Mouse (Mus musculus): ENCODE measurements around the gene Gabarapl2. TPM values are rescaled to one million over a fixed set of nuclear protein-coding genes. Genes with fewer than 3 reads are reported as not detected.
A peak's percentile ranks its signal among the peaks of the same experiment; 100 is the strongest.

Gene Gabarapl2
- polyA plus RNA-seq (2014; fragmentation: Nextera tagmentation; extraction: Ambion mirVana) = 179 and 182 TPM in 2 replicates

- DNase-seq (ENCODE audit: low spot score) (peak; percentile 97), ATAC-seq (ENCODE audit: insufficient number of reproducible peaks, low FRiP score, low TSS enrichment, low read depth) (peak; percentile 97)
- Histone ChIP-seq H3K27me3 (ENCODE audit: control insufficient read depth, insufficient read depth, low read length) (no peaks in the 10 kb centered on the region), H3K9ac (ENCODE audit: low read length) (peak within 1 kb of the TSS; percentile 61), H3K36me3 (ENCODE audit: control insufficient read depth, insufficient read depth, low read length) (peaks cover 2% of the 10 kb centered on the region; the same call in 1 of the 2 replicates), H3K4me1 (ENCODE audit: control insufficient read depth, insufficient read depth, low read length) (peaks cover 9% of the 10 kb centered on the region), H3K4me2 (ENCODE audit: low read depth, severe bottlenecking) (peak within 1 kb of the TSS; percentile 92), H3K27ac (replicated peaks; ENCODE audit: low read depth, low read length) (0 out of 2 replicates have a peak within 1 kb of the TSS, but pooled peaks have one; percentile 62), H3K4me3 (ENCODE audit: low read depth, low read length) (peak within 1 kb of the TSS; percentile 78), H3K9me3 (ENCODE audit: control insufficient read depth, low read length) (no peaks in the 10 kb centered on the region)
- under 1% methylated on average over 65 of the region's 65 CpGs for WGBS
These were observed at the start of gene Gabarapl2 for GRCm38 (mm10) chr8:111940171-111941100. Gene Gabarapl2, plus strand, starts transcription at chr8:111940703.

GRCm38 (mm10) chr8:111890911-111891303, 49.6 kb upstream of the Gabarapl2 start:
- DNase-seq (ENCODE audit: low spot score) = no peak
- Histone ChIP-seq H3K4me1 (ENCODE audit: control insufficient read depth, insufficient read depth, low read length) (peaks cover 8% of the 10 kb centered on the region), H3K9me3 (ENCODE audit: control insufficient read depth, low read length) (no peaks in the 10 kb centered on the region), H3K9ac (ENCODE audit: low read length) (no peak overlapping the region), H3K27ac (replicated peaks; ENCODE audit: low read depth, low read length) (no peak overlapping the region), H3K4me2 (ENCODE audit: low read depth, severe bottlenecking) (no peak overlapping the region), H3K27me3 (ENCODE audit: control insufficient read depth, insufficient read depth, low read length) (peaks cover 33% of the 10 kb centered on the region), H3K4me3 (ENCODE audit: low read depth, low read length) (no peak overlapping the region), H3K36me3 (ENCODE audit: control insufficient read depth, insufficient read depth, low read length) (no peaks in the 10 kb centered on the region)
- no peak for ATAC-seq (ENCODE audit: insufficient number of reproducible peaks, low FRiP score, low TSS enrichment, low read depth)
- 58% methylated on average over 6 of the region's 6 CpGs for WGBS

- H3K27me3 ChIP-seq (ENCODE audit: control insufficient read depth, insufficient read depth, low read length) = peaks cover 33% of the 10 kb centered on the region
- no peak overlapping the region for H3K9ac ChIP-seq (ENCODE audit: low read length)
- no peaks in the 10 kb centered on the region for H3K36me3 ChIP-seq (ENCODE audit: control insufficient read depth, insufficient read depth, low read length)
- H3K4me3 ChIP-seq (ENCODE audit: low read depth, low read length) = no peak overlapping the region
- DNase-seq (ENCODE audit: low spot score) (no peak), ATAC-seq (ENCODE audit: insufficient number of reproducible peaks, low FRiP score, low TSS enrichment, low read depth) (no peak)
- peaks cover 8% of the 10 kb centered on the region for H3K4me1 ChIP-seq (ENCODE audit: control insufficient read depth, insufficient read depth, low read length)
- H3K9me3 ChIP-seq (ENCODE audit: control insufficient read depth, low read length) = no peaks in the 10 kb centered on the region
- no peak overlapping the region for H3K4me2 ChIP-seq (ENCODE audit: low read depth, severe bottlenecking)
- H3K27ac ChIP-seq (replicated peaks; ENCODE audit: low read depth, low read length) = no peak overlapping the region
- WGBS = 24% methylated on average over 8 of the region's 8 CpGs
These were observed 48.5 kb upstream of the Gabarapl2 start for GRCm38 (mm10) chr8:111891983-111892382.

GRCm38 (mm10) chr8:111892615-111893014, 47.9 kb upstream of the Gabarapl2 start:
- H3K36me3 ChIP-seq (ENCODE audit: control insufficient read depth, insufficient read depth, low read length) = no peaks in the 10 kb centered on the region
- H3K4me1 ChIP-seq (ENCODE audit: control insufficient read depth, insufficient read depth, low read length) = peaks cover 8% of the 10 kb centered on the region
- DNase-seq (ENCODE audit: low spot score) = no peak
- H3K27ac ChIP-seq (replicated peaks; ENCODE audit: low read depth, low read length) = no peak overlapping the region
- 69% methylated on average over 5 of the region's 5 CpGs for WGBS
- no peak for ATAC-seq (ENCODE audit: insufficient number of reproducible peaks, low FRiP score, low TSS enrichment, low read depth)
- H3K9ac ChIP-seq (ENCODE audit: low read length) = no peak overlapping the region
- no peak overlapping the region for H3K4me3 ChIP-seq (ENCODE audit: low read depth, low read length)
- no peaks in the 10 kb centered on the region for H3K9me3 ChIP-seq (ENCODE audit: control insufficient read depth, low read length)
- H3K27me3 ChIP-seq (ENCODE audit: control insufficient read depth, insufficient read depth, low read length) = peaks cover 33% of the 10 kb centered on the region
- no peak overlapping the region for H3K4me2 ChIP-seq (ENCODE audit: low read depth, severe bottlenecking)

GRCm38 (mm10) chr8:111894955-111895354, 45.5 kb upstream of the Gabarapl2 start:
- no peaks in the 10 kb centered on the region for H3K9me3 ChIP-seq (ENCODE audit: control insufficient read depth, low read length)
- no peak overlapping the region for H3K27ac ChIP-seq (replicated peaks; ENCODE audit: low read depth, low read length)
- WGBS = 90% methylated on average over 7 of the region's 7 CpGs
- H3K36me3 ChIP-seq (ENCODE audit: control insufficient read depth, insufficient read depth, low read length) = no peaks in the 10 kb centered on the region
- peaks cover 18% of the 10 kb centered on the region for H3K27me3 ChIP-seq (ENCODE audit: control insufficient read depth, insufficient read depth, low read length)
- H3K4me2 ChIP-seq (ENCODE audit: low read depth, severe bottlenecking) = no peak overlapping the region
- ATAC-seq (ENCODE audit: insufficient number of reproducible peaks, low FRiP score, low TSS enrichment, low read depth) = no peak
- no peak overlapping the region for H3K9ac ChIP-seq (ENCODE audit: low read length)
- no peak overlapping the region for H3K4me3 ChIP-seq (ENCODE audit: low read depth, low read length)
- peaks cover 7% of the 10 kb centered on the region for H3K4me1 ChIP-seq (ENCODE audit: control insufficient read depth, insufficient read depth, low read length)
- DNase-seq (ENCODE audit: low spot score) = no peak

- DNase-seq (ENCODE audit: low spot score) = no peak
- no peak overlapping the region for H3K4me3 ChIP-seq (ENCODE audit: low read depth, low read length)
- no peaks in the 10 kb centered on the region for H3K36me3 ChIP-seq (ENCODE audit: control insufficient read depth, insufficient read depth, low read length)
- no peak overlapping the region for H3K4me2 ChIP-seq (ENCODE audit: low read depth, severe bottlenecking)
- no peak overlapping the region for H3K27ac ChIP-seq (replicated peaks; ENCODE audit: low read depth, low read length)
- no peak for ATAC-seq (ENCODE audit: insufficient number of reproducible peaks, low FRiP score, low TSS enrichment, low read depth)
- no peaks in the 10 kb centered on the region for H3K4me1 ChIP-seq (ENCODE audit: control insufficient read depth, insufficient read depth, low read length)
- 44% methylated on average over 10 of the region's 10 CpGs for WGBS
- no peaks in the 10 kb centered on the region for H3K9me3 ChIP-seq (ENCODE audit: control insufficient read depth, low read length)
- H3K9ac ChIP-seq (ENCODE audit: low read length) = no peak overlapping the region
- H3K27me3 ChIP-seq (ENCODE audit: control insufficient read depth, insufficient read depth, low read length) = no peaks in the 10 kb centered on the region
These were observed 41.9 kb upstream of the Gabarapl2 start for GRCm38 (mm10) chr8:111898586-111898985.

- no peak overlapping the region for H3K27ac ChIP-seq (replicated peaks; ENCODE audit: low read depth, low read length)
- no peak overlapping the region for H3K9ac ChIP-seq (ENCODE audit: low read length)
- no peak for ATAC-seq (ENCODE audit: insufficient number of reproducible peaks, low FRiP score, low TSS enrichment, low read depth)
- H3K4me3 ChIP-seq (ENCODE audit: low read depth, low read length) = no peak overlapping the region
- H3K9me3 ChIP-seq (ENCODE audit: control insufficient read depth, low read length) = no peaks in the 10 kb centered on the region
- H3K4me1 ChIP-seq (ENCODE audit: control insufficient read depth, insufficient read depth, low read length) = no peaks in the 10 kb centered on the region
- H3K4me2 ChIP-seq (ENCODE audit: low read depth, severe bottlenecking) = no peak overlapping the region
- no peaks in the 10 kb centered on the region for H3K36me3 ChIP-seq (ENCODE audit: control insufficient read depth, insufficient read depth, low read length)
- no peak for DNase-seq (ENCODE audit: low spot score)
- no peaks in the 10 kb centered on the region for H3K27me3 ChIP-seq (ENCODE audit: control insufficient read depth, insufficient read depth, low read length)
- WGBS = 15% methylated on average over 5 of the region's 5 CpGs
These were observed 38.4 kb upstream of the Gabarapl2 start for GRCm38 (mm10) chr8:111902080-111902479.

- Histone ChIP-seq H3K36me3 (ENCODE audit: control insufficient read depth, insufficient read depth, low read length) (no peaks in the 10 kb centered on the region), H3K4me3 (ENCODE audit: low read depth, low read length) (no peak overlapping the region), H3K4me2 (ENCODE audit: low read depth, severe bottlenecking) (no peak overlapping the region), H3K27ac (replicated peaks; ENCODE audit: low read depth, low read length) (no peak overlapping the region), H3K4me1 (ENCODE audit: control insufficient read depth, insufficient read depth, low read length) (no peaks in the 10 kb centered on the region), H3K9me3 (ENCODE audit: control insufficient read depth, low read length) (no peaks in the 10 kb centered on the region), H3K9ac (ENCODE audit: low read length) (no peak overlapping the region), H3K27me3 (ENCODE audit: control insufficient read depth, insufficient read depth, low read length) (peaks cover 11% of the 10 kb centered on the region)
- 76% methylated on average over 7 of the region's 8 CpGs for WGBS
- DNase-seq (ENCODE audit: low spot score) (no peak), ATAC-seq (ENCODE audit: insufficient number of reproducible peaks, low FRiP score, low TSS enrichment, low read depth) (no peak)
These were observed 34.9 kb upstream of the Gabarapl2 start for GRCm38 (mm10) chr8:111905500-111906121.

All from limb, embryonic 11.5 days (tissue).